Mouse (Mus musculus): ENCODE results near the gene 4931429L15Rik. TPM values are rescaled to one million over a fixed set of nuclear protein-coding genes. Genes with fewer than 3 reads are reported as not detected.
"Not testable (repeated sequence)": the region's sequence is repeated elsewhere in the genome, so short reads cannot be mapped to it uniquely, and the experiment has no call there.

4931429L15Rik gene
- not detected for total RNA-seq (2021)
- long read RNA-seq, experiment 1 = 0 reads
- long read RNA-seq, experiment 2, partial matches to known transcripts = 0 of 1 reads
- long read RNA-seq, experiment 2, other reads (novel, unspliced or antisense) = 1 of 1 reads

DNA sequence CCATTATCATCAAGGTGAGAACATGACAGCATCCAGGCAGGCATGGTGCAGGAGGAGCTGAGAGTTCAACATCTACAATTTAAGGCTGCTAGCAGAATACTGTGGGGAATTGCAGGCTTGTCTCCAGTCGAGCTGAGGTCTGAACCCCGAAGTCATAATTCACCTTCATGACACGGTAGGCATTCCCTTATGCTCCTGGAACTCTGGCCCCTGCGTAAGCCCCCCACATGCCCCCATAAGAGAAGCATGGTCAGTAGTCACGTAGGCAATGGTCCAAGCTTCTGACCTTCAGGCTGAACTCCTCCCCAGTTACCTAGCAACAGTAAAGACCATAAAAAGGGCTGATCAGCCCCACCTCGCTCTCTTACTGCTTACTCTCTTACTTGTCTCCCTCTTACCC is at the start of gene 4931429L15Rik:
Gene 4931429L15Rik (minus strand): TSS at position 101 of the 400 bp plus-strand sequence.
- not testable (repeated sequence) for DNase-seq (ENCODE audit: low spot score in 2 of 2)

GRCm38 (mm10) chr9:46362459-46362858 is 42.7 kb upstream of the 4931429L15Rik start:
- DNase-seq (ENCODE audit: low spot score in 2 of 2) = no peak

DNA sequence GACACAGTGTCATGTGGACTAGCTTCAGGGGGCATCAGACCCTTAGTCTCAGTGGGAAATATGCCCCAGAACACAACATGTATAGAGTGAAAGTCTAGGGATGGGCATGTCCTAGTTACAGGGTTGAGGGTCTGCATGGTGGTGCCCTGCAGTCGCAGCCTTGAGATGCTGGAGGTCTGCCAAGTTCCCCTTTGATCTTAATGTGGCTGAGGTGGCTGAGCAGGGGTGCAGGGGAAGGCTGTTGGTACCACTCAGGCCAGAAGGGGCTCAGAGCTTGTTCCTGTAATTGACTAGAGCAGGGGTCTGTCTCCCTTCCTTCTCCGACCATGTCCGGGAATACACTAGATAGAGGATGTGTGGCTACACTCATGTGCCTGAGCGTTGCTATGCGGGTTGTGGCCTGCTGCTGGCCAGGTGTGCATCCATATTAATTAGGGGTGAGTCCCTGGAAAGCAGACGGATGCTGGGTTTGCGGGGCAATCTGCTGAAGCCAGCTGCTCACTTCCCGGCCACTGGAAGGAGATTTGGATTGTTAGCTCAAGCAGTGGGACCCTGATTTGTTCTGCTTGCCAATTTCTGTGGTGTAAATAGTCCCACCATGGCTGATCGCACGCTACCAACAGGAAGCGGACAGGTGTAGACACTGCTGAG is 41.8 kb upstream of the 4931429L15Rik start:
- no peak for DNase-seq (ENCODE audit: low spot score in 2 of 2)

GRCm38 (mm10) chr9:46353992-46354391 is 34.2 kb upstream of the 4931429L15Rik start:
- peak in 1 of 2 experiments; percentile 19 for DNase-seq (ENCODE audit: low spot score in 2 of 2)

- DNase-seq (ENCODE audit: low spot score in 2 of 2) = no peak
Observed at GRCm38 (mm10) chr9:46353330-46353724, 33.5 kb upstream of the 4931429L15Rik start.

GRCm38 (mm10) chr9:46352651-46353329 is 33.0 kb upstream of the 4931429L15Rik start:
- no peak for DNase-seq (ENCODE audit: low spot score in 2 of 2)

DNA sequence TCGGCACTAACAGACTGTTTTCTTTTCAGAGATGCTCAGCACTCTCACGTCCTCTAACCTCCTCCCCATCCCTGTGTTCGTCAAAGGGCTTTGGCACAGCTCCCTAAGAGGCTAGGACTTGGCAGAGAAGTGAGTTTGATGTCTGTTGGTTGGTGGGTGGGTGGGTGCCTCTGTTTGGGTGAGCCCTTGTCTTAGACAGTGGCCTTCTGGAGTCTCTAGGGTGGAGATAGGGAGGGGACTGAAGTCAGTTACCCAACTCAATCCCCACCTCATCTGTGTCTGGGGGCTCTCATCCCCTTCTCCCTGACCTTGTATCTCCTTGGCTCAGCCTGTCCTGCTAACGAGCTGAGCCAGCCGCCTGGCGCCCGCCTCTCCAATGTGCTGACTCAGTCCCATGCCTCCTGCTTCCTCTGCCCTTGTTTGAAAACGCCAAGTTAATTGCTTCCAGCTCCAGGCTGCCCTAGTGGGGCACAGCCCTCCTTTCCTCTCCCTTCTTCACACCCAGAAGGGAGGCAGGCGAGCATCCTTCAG is 30.7 kb upstream of the 4931429L15Rik start:
- no peak for DNase-seq (ENCODE audit: low spot score in 2 of 2)

- DNase-seq (ENCODE audit: low spot score in 2 of 2) = no peak
Observed at GRCm38 (mm10) chr9:46345887-46346665, 26.3 kb upstream of the 4931429L15Rik start.

- DNase-seq (ENCODE audit: low spot score in 2 of 2) = no peak
Observed at GRCm38 (mm10) chr9:46339051-46339652, 19.4 kb upstream of the 4931429L15Rik start.

DNA sequence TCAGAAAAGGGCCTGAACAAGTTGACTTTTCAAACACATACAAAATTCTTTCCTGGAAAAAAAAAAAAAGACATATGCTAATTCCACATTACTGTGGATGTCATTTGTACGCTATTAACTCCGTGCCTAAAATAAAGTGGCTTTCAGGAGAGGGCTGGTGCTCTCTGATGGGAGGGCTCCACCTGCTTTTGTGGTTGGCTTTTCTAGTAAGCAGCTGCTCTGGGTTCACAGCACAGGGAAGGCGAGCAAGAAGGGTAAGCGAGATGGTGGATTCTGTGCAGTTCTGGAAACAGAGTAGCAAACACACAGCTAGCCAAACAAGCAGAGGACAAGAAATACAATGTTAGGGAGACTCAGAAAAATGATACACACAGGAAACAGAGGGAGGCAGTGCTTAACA is 18.6 kb upstream of the 4931429L15Rik start:
- no peak for DNase-seq (ENCODE audit: low spot score in 2 of 2)

- no peak for DNase-seq (ENCODE audit: low spot score in 2 of 2)
Observed at GRCm38 (mm10) chr9:46337852-46338291, 18.1 kb upstream of the 4931429L15Rik start.

DNA sequence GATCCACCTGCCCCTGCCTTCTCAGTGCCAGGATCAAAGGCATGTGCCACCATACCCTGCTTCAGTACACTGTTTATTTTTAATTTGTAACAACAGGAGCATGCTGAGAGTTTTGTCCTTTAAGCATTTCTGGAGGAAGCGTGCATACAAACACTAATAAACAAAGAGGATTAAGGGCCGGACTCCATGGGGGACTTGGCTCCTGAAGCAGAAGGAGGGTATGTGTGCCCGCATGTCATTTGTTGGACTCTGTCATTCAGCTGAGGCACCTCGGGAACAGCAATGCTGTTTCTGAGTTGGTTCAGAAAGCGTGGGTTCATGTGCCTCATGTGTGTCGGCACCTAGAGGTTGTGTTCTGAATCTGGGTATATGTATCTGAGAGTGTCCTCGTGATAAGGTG is 17.5 kb upstream of the 4931429L15Rik start:
- no peak for DNase-seq (ENCODE audit: low spot score in 2 of 2)

GRCm38 (mm10) chr9:46336294-46336693 is 16.5 kb upstream of the 4931429L15Rik start:
- DNase-seq (ENCODE audit: low spot score in 2 of 2) = not testable (repeated sequence)

DNA sequence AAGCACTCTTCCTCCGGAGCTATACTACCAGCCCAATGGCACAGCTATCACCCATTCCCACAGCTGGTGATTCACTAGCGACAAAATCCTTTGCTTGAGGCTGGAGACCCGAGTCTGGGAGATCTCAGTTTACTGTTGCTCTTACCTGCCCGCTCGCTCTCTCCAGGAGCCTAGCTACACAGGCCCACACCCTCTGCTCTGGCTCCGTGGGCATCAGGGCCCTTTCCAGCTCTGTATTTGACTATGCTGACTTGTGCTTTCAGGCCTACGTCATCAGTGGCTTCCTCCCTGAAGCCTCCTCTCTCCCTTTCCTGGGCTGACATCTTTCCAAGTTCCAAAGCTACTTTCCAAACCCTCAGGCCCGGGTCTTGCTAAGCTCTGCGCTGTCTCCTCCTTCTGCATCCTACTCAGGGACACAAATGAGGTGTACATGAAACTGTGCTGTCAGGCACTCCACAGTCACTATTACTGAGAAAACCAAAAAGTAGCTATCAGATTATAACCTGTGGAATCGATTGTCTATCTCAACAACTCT is 15.7 kb upstream of the 4931429L15Rik start:
- no peak for DNase-seq (ENCODE audit: low spot score in 2 of 2)

DNA sequence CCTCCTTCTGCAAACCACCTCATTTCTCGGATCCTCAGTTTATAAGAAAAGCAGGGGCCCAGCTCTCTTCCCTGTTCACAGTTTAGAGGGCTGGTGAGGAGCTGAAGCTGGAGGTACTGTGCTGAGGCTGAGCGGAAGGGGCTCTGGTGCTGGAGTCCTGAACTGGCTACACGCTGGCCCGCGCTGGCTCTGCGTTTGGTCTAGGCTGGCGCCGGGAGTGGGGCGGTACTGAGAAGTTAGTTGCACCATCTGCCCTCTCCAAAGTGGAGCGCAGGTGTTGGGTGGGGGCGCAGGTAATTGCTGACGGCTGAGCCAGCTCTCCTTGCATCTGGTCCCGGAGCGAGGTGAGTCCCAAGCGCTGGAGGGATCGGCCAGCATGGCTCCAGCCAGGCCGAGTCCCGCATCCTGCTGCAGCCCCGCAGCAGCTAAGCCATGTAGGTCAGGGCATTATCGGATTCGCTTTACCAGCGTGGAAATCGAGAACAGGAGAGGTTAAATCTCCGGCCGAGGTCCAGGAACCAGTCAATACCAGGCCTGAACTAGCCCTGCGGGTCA is 14.8 kb upstream of the 4931429L15Rik start:
- DNase-seq (ENCODE audit: low spot score in 2 of 2) = no peak

- DNase-seq (ENCODE audit: low spot score in 2 of 2) = no peak
Observed at GRCm38 (mm10) chr9:46331301-46331700, 11.5 kb upstream of the 4931429L15Rik start.

GRCm38 (mm10) chr9:46330586-46330895 is 10.8 kb upstream of the 4931429L15Rik start:
- no peak for DNase-seq (ENCODE audit: low spot score in 2 of 2)

GRCm38 (mm10) chr9:46329801-46330585 is 10.2 kb upstream of the 4931429L15Rik start:
- no peak for DNase-seq (ENCODE audit: low spot score in 2 of 2)

- no peak for DNase-seq (ENCODE audit: low spot score in 2 of 2)
Observed at GRCm38 (mm10) chr9:46329250-46329648, 9.5 kb upstream of the 4931429L15Rik start.

Data from adrenal gland, adult 18-20 months (tissue).